ENCODE assay signal across 8 mouse cellular contexts in genomic region chr1:131829279-131829678, GRCm38 (mm10). TPM values are rescaled to one million over a fixed set of nuclear protein-coding genes. Genes with fewer than 3 reads are reported as not detected.
A peak's percentile ranks its signal among the peaks of the same experiment; 100 is the strongest.
DNase-seq lines count a peak whose midpoint lies in the region; ATAC-seq lines count a peak whose summit lies in the region.

No protein-coding gene starts in this region.

- no peak for DNase-seq in lung, postnatal 25 days (ENCODE audit: low spot score)
- no peak for DNase-seq in gastrocnemius, adult 8-10 months (ENCODE audit: low spot score in 2 of 2)
- DNase-seq in MN1 (ENCODE audit: low spot score), result no peak
- DNase-seq in left cerebral cortex, adult 11 months (ENCODE audit: low spot score), result no peak

- H3K9ac ChIP-seq in lung, embryonic 15.5 days, result peak overlapping the region; percentile 12
- H3K9ac ChIP-seq in embryonic facial prominence, embryonic 13.5 days, result peak overlapping the region; percentile 84
- peak overlapping the region; percentile 87 for H3K9ac ChIP-seq in hindbrain, embryonic 13.5 days
- 0 out of 2 replicates have a peak overlapping the region, but pooled peaks have one; percentile 33 for H3K9ac ChIP-seq in midbrain, embryonic 16.5 days (ENCODE audit: low read depth, low read length)

- no peaks in the 10 kb centered on the region for H3K9me3 ChIP-seq in lung, embryonic 15.5 days
- no peaks in the 10 kb centered on the region for H3K9me3 ChIP-seq in embryonic facial prominence, embryonic 13.5 days
- no peaks in the 10 kb centered on the region for H3K9me3 ChIP-seq in hindbrain, embryonic 13.5 days
- H3K9me3 ChIP-seq in midbrain, embryonic 16.5 days (replicated peaks; ENCODE audit: control insufficient read depth, low read length, poor library complexity, severe bottlenecking), result no peaks in the 10 kb centered on the region

- peak overlapping the region; percentile 88 for H3K4me2 ChIP-seq in lung, embryonic 15.5 days
- peak overlapping the region; percentile 80 for H3K4me2 ChIP-seq in embryonic facial prominence, embryonic 13.5 days
- H3K4me2 ChIP-seq in hindbrain, embryonic 13.5 days, result peak overlapping the region; percentile 82
- H3K4me2 ChIP-seq in midbrain, embryonic 16.5 days (ENCODE audit: low read length), result peak overlapping the region; percentile 95

- 0 out of 2 replicates have a peak, but pooled peaks cover 4% of the 10 kb centered on the region for H3K36me3 ChIP-seq in lung, embryonic 15.5 days
- H3K36me3 ChIP-seq in embryonic facial prominence, embryonic 13.5 days, result peaks cover 36% of the 10 kb centered on the region
- peaks cover 18% of the 10 kb centered on the region for H3K36me3 ChIP-seq in hindbrain, embryonic 13.5 days
- no peaks in the 10 kb centered on the region for H3K36me3 ChIP-seq in midbrain, embryonic 16.5 days (ENCODE audit: control insufficient read depth, insufficient read depth, low read length)

- ATAC-seq in lung, embryonic 15.5 days (ENCODE audit: borderline replicate concordance, extremely low read depth, low FRiP score, low TSS enrichment), result no peak
- no peak for ATAC-seq in embryonic facial prominence, embryonic 13.5 days (ENCODE audit: insufficient number of reproducible peaks, insufficient read depth, low FRiP score, low TSS enrichment, low read depth)
- no peak for ATAC-seq in hindbrain, embryonic 13.5 days (ENCODE audit: low FRiP score)
- no peak for ATAC-seq in midbrain, embryonic 16.5 days

- H3K27ac ChIP-seq in lung, embryonic 15.5 days, result no peak overlapping the region
- no peak overlapping the region for H3K27ac ChIP-seq in embryonic facial prominence, embryonic 13.5 days
- H3K27ac ChIP-seq in hindbrain, embryonic 13.5 days, result no peak overlapping the region
- H3K27ac ChIP-seq in midbrain, embryonic 16.5 days (ENCODE audit: low read length), result no peak overlapping the region

- peak overlapping the region; percentile 65 for H3K4me3 ChIP-seq in lung, embryonic 15.5 days
- H3K4me3 ChIP-seq in embryonic facial prominence, embryonic 13.5 days, result peak overlapping the region; percentile 74
- peak overlapping the region; percentile 76 for H3K4me3 ChIP-seq in hindbrain, embryonic 13.5 days
- H3K4me3 ChIP-seq in midbrain, embryonic 16.5 days (ENCODE audit: low read depth, low read length), result peak overlapping the region; percentile 76

- 32% methylated on average over 5 of the region's 5 CpGs for WGBS in lung, embryonic 15.5 days
- WGBS in embryonic facial prominence, embryonic 13.5 days, result 42% methylated on average over 5 of the region's 5 CpGs
- WGBS in hindbrain, embryonic 13.5 days, result 39% methylated on average over 5 of the region's 5 CpGs
- WGBS in midbrain, embryonic 16.5 days, result 45% methylated on average over 5 of the region's 5 CpGs

- no peaks in the 10 kb centered on the region for H3K27me3 ChIP-seq in lung, embryonic 15.5 days
- H3K27me3 ChIP-seq in embryonic facial prominence, embryonic 13.5 days, result no peaks in the 10 kb centered on the region
- 0 out of 2 replicates have a peak, but pooled peaks cover 2% of the 10 kb centered on the region for H3K27me3 ChIP-seq in hindbrain, embryonic 13.5 days
- H3K27me3 ChIP-seq in midbrain, embryonic 16.5 days (ENCODE audit: control insufficient read depth, insufficient read depth, low read depth, low read length), result no peaks in the 10 kb centered on the region

- H3K4me1 ChIP-seq in lung, embryonic 15.5 days, result peaks cover 17% of the 10 kb centered on the region
- H3K4me1 ChIP-seq in embryonic facial prominence, embryonic 13.5 days, result peaks cover 51% of the 10 kb centered on the region
- H3K4me1 ChIP-seq in hindbrain, embryonic 13.5 days (replicated peaks), result peaks cover 61% of the 10 kb centered on the region
- H3K4me1 ChIP-seq in midbrain, embryonic 16.5 days (ENCODE audit: control insufficient read depth, insufficient read depth, low read length), result peaks cover 20% of the 10 kb centered on the region

RNA-seq across cellular contexts. Expression of gene Slc41a1, which starts 2.0 kb away (rescaled TPM):
- polyA plus RNA-seq in lung, embryonic 15.5 days (2015; fragmentation: Nextera tagmentation; extraction: Ambion mirVana), result 12.8 and 13.0 TPM in 2 replicates
- polyA plus RNA-seq in embryonic facial prominence, embryonic 13.5 days (2015; fragmentation: Nextera tagmentation; extraction: Ambion mirVana), result 12.7 and 13.5 TPM in 2 replicates
- 13.3 and 13.6 TPM in 2 replicates for polyA plus RNA-seq in hindbrain, embryonic 13.5 days (2015; fragmentation: Nextera tagmentation; extraction: Ambion mirVana)
- polyA plus RNA-seq in midbrain, embryonic 16.5 days (2015; fragmentation: Nextera tagmentation; extraction: Ambion mirVana), result 17.7 and 18.2 TPM in 2 replicates
- 10 to 100 TPM; 25.0 to 42.3 (median 39.1) TPM for total RNA-seq in gastrocnemius, adult 8-10 months (2022)

RNA-seq across cellular contexts. Expression of gene Pm20d1, which starts 32.1 kb away (rescaled TPM):
- 0.30 and 0.77 TPM in 2 replicates for polyA plus RNA-seq in lung, embryonic 15.5 days (2015; fragmentation: Nextera tagmentation; extraction: Ambion mirVana)
- 0.32 and 0.53 TPM in 2 replicates for polyA plus RNA-seq in embryonic facial prominence, embryonic 13.5 days (2015; fragmentation: Nextera tagmentation; extraction: Ambion mirVana)
- polyA plus RNA-seq in hindbrain, embryonic 13.5 days (2015; fragmentation: Nextera tagmentation; extraction: Ambion mirVana), result 0.27 and 0.30 TPM in 2 replicates
- polyA plus RNA-seq in midbrain, embryonic 16.5 days (2015; fragmentation: Nextera tagmentation; extraction: Ambion mirVana), result 0.15 and 0.46 TPM in 2 replicates
- under 1 TPM; 0.40 to 0.51 (median 0.44) TPM for total RNA-seq in gastrocnemius, adult 8-10 months (2022)

RNA-seq across cellular contexts. Expression of gene Rab29, which starts 37.7 kb away (rescaled TPM):
- polyA plus RNA-seq in lung, embryonic 15.5 days (2015; fragmentation: Nextera tagmentation; extraction: Ambion mirVana), result 20.9 and 22.5 TPM in 2 replicates
- polyA plus RNA-seq in embryonic facial prominence, embryonic 13.5 days (2015; fragmentation: Nextera tagmentation; extraction: Ambion mirVana), result 28.6 and 30.5 TPM in 2 replicates
- 8.0 TPM in 2 replicates for polyA plus RNA-seq in hindbrain, embryonic 13.5 days (2015; fragmentation: Nextera tagmentation; extraction: Ambion mirVana)
- polyA plus RNA-seq in midbrain, embryonic 16.5 days (2015; fragmentation: Nextera tagmentation; extraction: Ambion mirVana), result 6.7 and 7.6 TPM in 2 replicates
- total RNA-seq in gastrocnemius, adult 8-10 months (2022), result 1 to 10 TPM; 4.8 to 5.2 (median 4.9) TPM

Comparison
In these comparisons a context has a peak if more than half of its experiments do, and no peak if none do; other contexts are left out.
1. H3K9ac ChIP-seq: peak in every context shown above with its lines; median percentile 87 in hindbrain, embryonic 13.5 days; 84 in embryonic facial prominence, embryonic 13.5 days; 33 in midbrain, embryonic 16.5 days; 12 in lung, embryonic 15.5 days.